Mouse (Mus musculus): Measurements from ENCODE around the gene Tlr4.

DNA sequence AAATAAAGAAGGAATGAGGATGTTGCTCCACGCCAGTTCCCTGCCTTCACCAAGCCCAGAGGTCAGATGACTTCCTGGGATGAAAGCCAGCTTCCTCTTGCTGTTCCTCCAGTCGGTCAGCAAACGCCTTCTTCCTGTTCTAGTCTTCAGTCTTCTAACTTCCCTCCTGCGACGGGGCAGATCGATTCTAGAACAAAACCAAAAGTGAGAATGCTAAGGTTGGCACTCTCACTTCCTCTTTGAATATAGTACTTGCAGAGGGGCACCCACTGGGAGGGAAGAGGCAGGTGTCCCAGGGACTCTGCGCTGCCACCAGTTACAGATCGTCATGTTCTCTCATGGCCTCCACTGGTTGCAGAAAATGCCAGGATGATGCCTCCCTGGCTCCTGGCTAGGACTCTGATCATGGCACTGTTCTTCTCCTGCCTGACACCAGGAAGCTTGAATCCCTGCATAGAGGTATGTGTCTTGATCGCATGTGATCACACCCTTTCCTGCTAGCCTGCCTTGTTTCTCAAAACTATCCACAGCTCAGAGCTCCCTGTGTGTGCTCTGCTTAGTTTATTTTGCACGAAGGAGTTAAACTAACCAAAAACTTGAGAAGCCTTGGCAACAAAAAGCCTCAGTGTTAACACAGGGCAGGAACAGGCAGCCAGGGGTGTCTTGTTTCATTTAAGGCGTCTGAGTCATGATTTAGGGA is at the start of gene Tlr4:
- TF ChIP-seq CTCF (IDR thresholded peaks at IDR 0.05; ENCODE audit: insufficient read depth, low read length) = no peak
- peak; percentile 30; the same call in 1 of the 2 replicates for TF ChIP-seq POLR2A (IDR thresholded peaks at IDR 0.05; ENCODE audit: borderline replicate concordance, extremely low read depth, low read depth, low read length)

Measured in lung, adult 2 months (tissue).